Mouse (Mus musculus) E14TG2a.4 (cell line): ENCODE results near the gene Abca7.
A peak's percentile ranks its signal among the peaks of the same experiment; 100 is the strongest.

Experiments used
- H3K27me3 ChIP-seq: 2 replicates; pipeline ENCODE4 v1.6.1; 2014; ENCODE audit warnings: low read length, control low read depth; ENCODE audit not compliant: insufficient read depth
- H3K36me3 ChIP-seq: 2 replicates; pipeline ENCODE4 v1.6.1; 2014; ENCODE audit warnings: low read length, control low read depth; ENCODE audit not compliant: insufficient read depth
- H3K4me1 ChIP-seq: replicated peaks from 2 replicates; pipeline ENCODE4 v1.6.1; 2014; ENCODE audit warnings: low read depth, low read length, control low read depth
- H3K4me3 ChIP-seq: replicated peaks from 2 replicates; pipeline ENCODE4 v1.5.1; 2014; ENCODE audit warnings: mild to moderate bottlenecking, low read length
- H3K9me3 ChIP-seq: 2 replicates; pipeline ENCODE4 v1.6.1; 2014; ENCODE audit warnings: low read length, control low read depth
- CTCF ChIP-seq: conservative IDR thresholded peaks from 2 replicates; pipeline ENCODE4 v1.5.1; 2014; ENCODE audit warnings: low read length
- NANOG ChIP-seq: IDR thresholded peaks from 2 replicates; pipeline ENCODE4 v1.6.1; 2014; ENCODE audit warnings: borderline replicate concordance, low read length, mixed read lengths
- POU5F1 ChIP-seq: IDR thresholded peaks from 2 replicates; pipeline ENCODE4 v1.6.1; 2014; ENCODE audit warnings: low read length, borderline replicate concordance

The Abca7 gene

GRCm38 (mm10) chr10:80019471-80020131 lies 23.3 kb downstream of the Abca7 start:
- Histone ChIP-seq H3K27me3 (peaks cover 13% of the 10 kb centered on the region), H3K4me1 (peaks cover 96% of the 10 kb centered on the region), H3K36me3 (peaks cover 20% of the 10 kb centered on the region), H3K4me3 (peak overlapping the region; percentile 72), H3K9me3 (no peaks in the 10 kb centered on the region)
- no peak for TF ChIP-seq NANOG
- no peak for TF ChIP-seq POU5F1
- TF ChIP-seq CTCF = no peak; the same call in 1 of the 2 replicates

- Histone ChIP-seq H3K27me3 (peaks cover 7% of the 10 kb centered on the region), H3K9me3 (no peaks in the 10 kb centered on the region), H3K4me1 (peaks cover 96% of the 10 kb centered on the region), H3K4me3 (peak overlapping the region; percentile 72), H3K36me3 (peaks cover 16% of the 10 kb centered on the region)
- TF ChIP-seq POU5F1 (no peak), NANOG (no peak), CTCF (no peak)
Observed at GRCm38 (mm10) chr10:80020191-80020590, 23.9 kb downstream of the Abca7 start.

DNA sequence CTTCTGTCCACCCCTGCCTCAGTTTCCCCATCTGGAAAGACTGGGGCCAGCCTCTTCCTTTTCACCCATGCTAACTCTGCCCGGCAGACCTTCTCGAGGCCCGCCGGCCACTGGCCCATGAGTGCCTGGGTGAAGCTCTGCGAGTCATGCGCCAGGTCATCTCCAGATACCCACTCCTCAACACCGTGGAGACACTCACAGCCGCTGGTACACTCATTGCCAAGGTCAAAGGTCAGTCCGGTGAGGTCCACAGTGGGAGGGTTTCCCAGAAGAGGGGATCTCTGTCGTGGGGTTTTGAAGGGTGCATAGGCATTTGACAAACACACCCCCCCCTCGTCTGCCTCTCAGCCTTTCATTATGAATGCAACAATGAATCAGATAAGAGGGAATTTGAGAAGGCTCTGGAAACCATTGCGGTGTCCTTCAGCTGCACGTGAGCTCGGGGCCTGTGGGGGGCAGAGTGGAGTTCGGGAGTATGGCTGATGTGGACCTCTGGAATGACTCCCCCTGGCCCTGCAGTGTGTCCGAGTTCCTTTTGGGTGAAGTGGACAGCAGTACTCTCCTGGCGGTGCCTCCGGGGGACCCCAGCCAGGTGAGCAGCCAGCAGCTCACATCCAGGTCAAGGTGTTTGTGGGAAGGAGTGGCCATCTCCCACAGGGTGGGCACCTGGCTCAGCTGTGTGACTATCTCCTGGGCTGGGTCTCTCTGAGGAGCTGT lies 24.5 kb downstream of the Abca7 start:
- Histone ChIP-seq H3K9me3 (no peaks in the 10 kb centered on the region), H3K4me1 (peaks cover 96% of the 10 kb centered on the region), H3K36me3 (peaks cover 11% of the 10 kb centered on the region), H3K4me3 (peak overlapping the region; percentile 72), H3K27me3 (0 out of 2 replicates have a peak, but pooled peaks cover 3% of the 10 kb centered on the region)
- TF ChIP-seq CTCF (peak; percentile 7; the same call in 1 of the 2 replicates), POU5F1 (no peak), NANOG (no peak)

DNA sequence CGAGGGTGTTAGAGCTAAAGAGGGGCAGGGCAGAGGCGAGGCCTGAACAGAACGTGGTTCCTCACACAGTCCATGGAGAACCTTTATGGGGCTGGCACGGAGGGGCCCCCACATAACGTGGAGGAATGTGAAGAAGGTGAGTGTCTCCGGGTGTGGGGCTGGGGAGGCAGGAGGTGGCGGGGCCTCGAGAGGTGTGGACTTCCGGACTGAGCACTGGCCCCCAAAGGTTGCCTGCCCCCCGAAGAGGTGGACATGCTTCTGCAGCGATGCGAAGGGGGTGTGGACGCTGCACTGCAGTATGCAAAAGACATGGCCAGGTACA lies 25.0 kb downstream of the Abca7 start:
- peaks cover 12% of the 10 kb centered on the region for H3K36me3 ChIP-seq
- H3K4me3 ChIP-seq = peak overlapping the region; percentile 32; the same call in 1 of the 2 replicates
- 0 out of 2 replicates have a peak, but pooled peaks cover 3% of the 10 kb centered on the region for H3K27me3 ChIP-seq
- TF ChIP-seq CTCF (no peak), POU5F1 (no peak), NANOG (no peak)
- H3K4me1 ChIP-seq = peaks cover 96% of the 10 kb centered on the region
- H3K9me3 ChIP-seq = no peaks in the 10 kb centered on the region

DNA sequence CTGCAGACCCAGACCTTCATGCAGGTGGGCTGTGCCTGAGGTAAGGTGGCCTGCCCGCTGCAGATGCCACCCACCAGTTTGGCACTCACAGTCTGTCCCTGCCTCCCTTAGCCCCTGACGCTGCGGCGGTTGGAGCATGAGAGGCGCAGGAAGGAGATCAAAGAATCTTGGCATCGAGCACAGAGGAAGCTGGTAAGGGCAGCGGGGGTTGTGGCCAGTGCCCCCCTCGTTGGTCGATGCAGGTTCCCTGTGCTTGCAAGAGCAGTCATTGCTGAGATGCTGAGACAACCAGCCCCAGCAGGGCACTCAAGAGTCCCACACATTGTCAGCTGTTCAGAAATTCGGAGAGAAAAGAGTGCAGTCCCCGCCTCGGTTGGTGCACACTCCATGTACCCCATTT lies 25.9 kb downstream of the Abca7 start:
- TF ChIP-seq CTCF (no peak), POU5F1 (no peak), NANOG (no peak)
- Histone ChIP-seq H3K27me3 (0 out of 2 replicates have a peak, but pooled peaks cover 3% of the 10 kb centered on the region), H3K4me3 (0 out of 2 replicates have a peak overlapping the region, but pooled peaks have one; percentile 26), H3K9me3 (no peaks in the 10 kb centered on the region), H3K36me3 (peaks cover 21% of the 10 kb centered on the region), H3K4me1 (peaks cover 96% of the 10 kb centered on the region)

DNA sequence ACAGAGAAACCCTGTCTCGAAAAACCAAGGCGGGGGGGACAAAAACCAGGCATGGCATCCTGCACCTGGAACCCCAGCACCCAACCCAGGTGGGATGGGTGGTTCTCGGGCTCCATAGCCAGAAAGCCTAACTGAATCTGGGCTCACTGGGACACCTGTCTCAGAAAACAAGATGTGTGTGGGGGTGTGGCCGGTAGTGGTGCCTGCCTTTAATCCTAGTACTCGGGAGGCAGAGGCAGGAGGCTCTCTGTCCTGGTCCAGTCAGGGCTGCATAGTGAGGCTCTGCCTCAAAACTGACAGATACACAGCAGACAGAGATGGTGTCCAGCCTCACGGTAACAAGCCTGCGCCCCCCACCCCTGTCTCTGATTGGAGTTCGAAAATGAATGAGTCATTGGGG lies 26.5 kb downstream of the Abca7 start:
- Histone ChIP-seq H3K36me3 (peaks cover 27% of the 10 kb centered on the region), H3K9me3 (no peaks in the 10 kb centered on the region), H3K4me1 (peaks cover 96% of the 10 kb centered on the region), H3K27me3 (0 out of 2 replicates have a peak, but pooled peaks cover 2% of the 10 kb centered on the region), H3K4me3 (no peak overlapping the region)
- TF ChIP-seq POU5F1 (no peak), CTCF (no peak), NANOG (no peak)

- TF ChIP-seq POU5F1 (no peak), CTCF (no peak), NANOG (no peak)
- peaks cover 28% of the 10 kb centered on the region for H3K36me3 ChIP-seq
Observed at GRCm38 (mm10) chr10:80023758-80024157, 27.5 kb downstream of the Abca7 start.

GRCm38 (mm10) chr10:80024229-80025043 lies 28.1 kb downstream of the Abca7 start:
- H3K4me1 ChIP-seq = peaks cover 99% of the 10 kb centered on the region
- H3K4me3 ChIP-seq = peak overlapping the region; percentile 48
- H3K9me3 ChIP-seq = no peaks in the 10 kb centered on the region
- TF ChIP-seq NANOG = no peak
- no peak for TF ChIP-seq CTCF
- no peak for TF ChIP-seq POU5F1
- no peaks in the 10 kb centered on the region for H3K27me3 ChIP-seq
- H3K36me3 ChIP-seq = peaks cover 34% of the 10 kb centered on the region

More at GRCm38 (mm10) chr10:80023758-80024157, 27.5 kb downstream of the Abca7 start:
- Histone ChIP-seq H3K27me3 (no peaks in the 10 kb centered on the region), H3K4me3 (no peak overlapping the region), H3K9me3 (no peaks in the 10 kb centered on the region), H3K4me1 (peaks cover 99% of the 10 kb centered on the region)
